Mouse (Mus musculus) common myeloid progenitor, adult 5-6 weeks (primary cell): ENCODE measurements around the gene Stard13. TPM values are rescaled to one million over a fixed set of nuclear protein-coding genes. Genes with fewer than 3 reads are reported as not detected.

Source experiments
- ATAC-seq: replicated peaks from 2 replicates; pipeline ENCODE4 v1.8.0; 2016; ENCODE audit warnings: low read depth, mild to moderate bottlenecking, moderate TSS enrichment, inconsistent platforms; ENCODE audit not compliant: poor library complexity, severe bottlenecking
- total RNA-seq: library from RNA; stranded (forward); fragments of 200-1000, 187-1606 nt; gene quantifications from 2 replicates; pipeline ENCODE4 v1.2.3, GENCODE M21; 2017

Stard13 gene
- total RNA-seq, 1 experiment from 2014 or later = 0.69 TPM

DNA sequence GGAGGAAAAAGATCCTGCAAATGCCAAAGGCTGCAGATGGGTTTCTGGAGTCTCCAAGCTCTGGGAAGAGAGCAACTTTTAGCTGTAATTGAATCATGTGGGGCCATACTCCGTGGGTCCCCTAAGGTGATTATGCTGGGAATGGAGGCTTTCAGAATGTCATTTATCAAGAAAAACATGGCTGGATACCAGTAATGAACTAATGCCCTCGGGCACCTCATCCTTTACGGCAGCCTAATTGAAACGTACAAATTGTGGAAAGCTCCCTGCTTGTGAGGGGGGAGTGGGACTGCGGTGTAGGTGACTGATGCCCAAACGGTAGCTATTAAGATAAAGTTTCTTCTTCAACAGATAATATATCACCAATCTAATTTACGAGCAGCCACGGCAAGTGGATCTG lies 84.1 kb downstream of the Stard13 start:
- no peak for ATAC-seq

DNA sequence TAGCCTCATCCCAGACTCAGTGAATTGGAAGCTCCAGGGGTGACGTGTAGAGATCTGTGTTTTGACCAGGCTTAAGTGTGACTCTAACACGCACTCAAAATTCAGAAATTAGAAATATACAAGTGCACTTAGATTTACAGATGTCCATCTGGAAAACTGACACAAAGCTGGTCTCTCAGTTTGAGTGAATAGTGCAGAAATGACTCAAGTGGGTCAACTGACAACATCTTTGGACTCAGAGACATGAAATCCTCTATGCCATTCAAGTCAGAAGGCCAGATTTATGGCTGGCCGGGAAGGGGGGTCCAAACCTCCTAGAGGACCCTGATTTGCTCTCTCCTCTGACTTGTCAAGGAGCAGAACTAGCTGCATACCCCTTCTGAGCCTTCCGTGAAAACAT lies 85.6 kb downstream of the Stard13 start:
- no peak for ATAC-seq

DNA sequence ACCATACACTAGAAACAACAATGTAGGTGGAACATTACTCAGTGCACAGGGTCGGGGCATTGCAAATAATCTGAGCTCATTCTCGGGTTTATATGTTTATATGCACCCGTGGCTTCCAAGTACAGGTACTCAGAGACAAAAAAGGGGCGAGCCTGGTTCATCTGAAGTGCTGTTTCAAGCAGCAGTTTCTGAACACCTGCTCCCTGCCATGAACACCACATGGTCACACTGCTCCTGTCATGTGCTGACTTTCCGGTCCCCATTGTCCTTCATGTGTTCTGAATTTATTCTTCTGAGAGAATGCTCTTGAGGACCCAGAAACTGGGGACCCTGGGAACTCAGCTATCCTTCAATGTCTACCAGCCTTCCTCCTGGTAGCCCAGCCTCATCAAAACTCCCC lies 87.8 kb downstream of the Stard13 start:
- ATAC-seq = no peak

DNA sequence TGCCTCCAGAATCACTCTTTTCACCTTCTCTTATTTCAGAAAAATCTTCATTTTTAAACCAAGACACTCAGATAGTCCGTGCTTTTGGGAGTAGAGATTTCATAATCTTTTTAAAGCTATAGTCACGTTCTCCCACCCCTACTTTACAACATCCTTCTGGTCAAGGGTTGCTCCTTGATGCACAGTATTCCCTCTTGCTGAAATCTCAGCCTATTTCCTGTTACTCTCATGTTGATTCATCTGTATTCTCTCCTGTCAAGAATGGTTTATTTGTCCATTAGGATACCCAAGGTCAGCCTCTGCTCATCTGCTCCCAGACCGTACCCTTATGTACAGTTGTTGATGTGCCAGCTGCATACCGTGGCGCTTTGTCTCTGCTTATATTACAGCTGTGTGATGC lies 89.7 kb downstream of the Stard13 start:
- no peak for ATAC-seq

DNA sequence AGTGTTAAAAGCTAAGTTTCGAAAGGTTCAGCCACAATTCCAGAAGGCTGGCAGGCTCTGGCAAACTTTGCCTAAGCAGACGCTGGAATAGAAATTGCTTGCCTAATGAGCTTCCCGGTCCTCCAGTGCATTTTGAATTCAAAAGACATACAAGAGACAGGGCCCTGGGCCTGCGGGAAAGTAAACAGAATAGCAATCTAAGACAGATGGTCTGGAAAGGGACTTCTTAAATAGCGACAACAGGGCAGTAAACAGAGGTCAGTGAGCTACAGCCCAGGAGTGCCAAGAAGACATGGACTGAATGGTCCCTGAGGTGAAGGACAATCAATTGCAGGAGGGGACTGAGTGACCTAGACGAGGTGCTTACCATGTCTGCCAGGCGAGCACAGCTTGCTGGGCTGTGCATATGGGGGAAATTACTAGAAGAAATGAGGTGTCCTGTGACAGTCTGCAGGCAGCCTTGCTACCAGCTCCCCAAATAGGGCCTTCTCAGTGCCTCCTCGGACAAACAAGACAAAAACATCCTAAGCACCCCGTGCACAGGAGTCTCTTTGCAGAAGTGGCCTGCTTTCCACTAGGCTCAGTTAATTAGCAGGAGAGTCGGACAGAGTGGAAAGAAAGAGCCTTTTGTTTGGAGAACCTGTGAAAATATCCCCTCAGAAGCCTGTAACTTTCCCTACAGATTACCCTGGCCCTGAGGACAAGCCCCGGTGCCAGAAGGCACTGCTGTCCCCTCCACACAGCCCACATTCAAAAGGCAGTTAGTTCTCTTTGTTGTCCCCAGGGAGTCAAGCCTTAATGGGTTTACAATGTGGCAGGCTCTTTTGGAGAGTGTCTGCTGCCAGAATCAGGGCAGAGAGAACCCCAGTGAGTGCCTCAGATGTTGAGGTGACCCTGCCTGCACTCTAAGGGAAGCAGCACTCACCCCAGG lies 90.7 kb downstream of the Stard13 start:
- ATAC-seq = no peak

DNA sequence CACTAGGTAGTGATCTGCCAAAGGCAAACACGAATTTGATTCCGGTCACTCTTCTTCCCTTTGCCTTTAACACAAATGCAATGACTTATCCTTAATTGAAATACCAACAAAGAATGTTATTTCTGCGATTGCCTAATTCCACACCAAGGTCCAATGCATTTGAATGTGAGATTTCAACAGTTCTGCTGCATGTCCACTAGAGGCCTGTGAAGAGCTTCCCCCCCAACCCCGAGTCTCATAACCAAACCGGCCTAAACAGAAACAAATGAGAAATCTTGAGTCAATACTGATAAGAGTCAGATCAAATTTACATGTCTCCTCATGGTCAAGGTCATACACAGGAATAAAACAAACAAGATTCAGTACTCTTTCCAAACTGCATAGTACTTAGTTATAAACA lies 91.4 kb downstream of the Stard13 start:
- peak; percentile 93 for ATAC-seq

DNA sequence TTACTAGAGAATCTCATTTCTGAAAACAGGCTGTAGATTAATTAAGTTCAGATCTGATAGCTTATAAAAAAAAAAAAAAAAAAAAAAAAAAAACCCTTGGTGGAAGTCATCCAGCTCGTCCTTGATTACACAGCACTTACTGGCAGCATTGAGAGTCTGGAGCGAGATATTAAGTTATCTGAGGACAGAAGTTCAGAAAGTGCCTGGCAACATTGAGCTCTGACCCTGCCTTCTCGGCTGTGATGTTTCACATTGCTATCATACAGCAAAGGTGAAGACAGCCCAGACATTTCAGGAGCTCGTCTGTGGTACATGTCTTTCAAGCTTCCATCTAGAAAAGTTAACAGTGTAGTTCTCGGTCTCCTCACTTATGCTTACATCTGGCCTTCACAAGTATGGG lies 95.7 kb downstream of the Stard13 start:
- no peak for ATAC-seq

DNA sequence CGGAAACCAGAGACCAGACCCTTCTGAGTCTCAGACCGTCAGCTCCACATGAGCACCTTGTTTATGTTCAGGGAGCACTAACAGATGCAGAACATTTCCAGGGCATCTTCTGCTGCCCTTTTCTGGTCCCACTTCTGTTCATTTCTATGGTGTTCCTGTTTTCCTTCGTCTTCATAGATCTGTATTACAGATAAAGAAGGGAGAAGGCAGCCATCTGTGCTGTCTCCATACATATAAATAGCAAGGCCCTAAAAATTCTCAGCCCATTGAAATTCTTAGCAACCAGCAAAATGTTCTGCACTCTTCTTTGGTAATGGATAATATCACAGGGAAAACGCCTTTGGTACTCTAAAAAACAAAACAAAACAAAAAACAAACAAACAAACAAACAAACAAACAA lies 96.3 kb downstream of the Stard13 start:
- ATAC-seq = no peak

DNA sequence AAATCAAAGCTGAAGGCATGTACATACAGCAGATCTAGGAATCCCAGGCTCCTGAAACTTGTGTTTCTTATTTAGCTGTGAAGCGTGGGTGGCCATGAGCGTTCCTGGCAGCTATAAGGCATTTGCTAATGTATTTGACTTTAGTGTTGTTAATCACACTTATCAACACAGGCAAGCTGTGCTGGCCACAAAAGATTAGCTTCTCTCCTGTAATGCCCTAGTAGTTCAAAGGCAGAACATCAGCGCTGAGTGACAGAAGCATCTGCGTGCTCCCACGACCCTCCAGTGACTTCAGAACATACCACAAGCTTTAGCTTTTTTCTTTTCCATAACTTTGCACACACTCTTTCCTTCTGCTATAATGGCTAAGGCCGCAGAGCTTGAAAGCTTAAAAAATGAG lies 97.7 kb downstream of the Stard13 start:
- 0 out of 2 replicates have a peak, but pooled peaks have one; percentile 47 for ATAC-seq

DNA sequence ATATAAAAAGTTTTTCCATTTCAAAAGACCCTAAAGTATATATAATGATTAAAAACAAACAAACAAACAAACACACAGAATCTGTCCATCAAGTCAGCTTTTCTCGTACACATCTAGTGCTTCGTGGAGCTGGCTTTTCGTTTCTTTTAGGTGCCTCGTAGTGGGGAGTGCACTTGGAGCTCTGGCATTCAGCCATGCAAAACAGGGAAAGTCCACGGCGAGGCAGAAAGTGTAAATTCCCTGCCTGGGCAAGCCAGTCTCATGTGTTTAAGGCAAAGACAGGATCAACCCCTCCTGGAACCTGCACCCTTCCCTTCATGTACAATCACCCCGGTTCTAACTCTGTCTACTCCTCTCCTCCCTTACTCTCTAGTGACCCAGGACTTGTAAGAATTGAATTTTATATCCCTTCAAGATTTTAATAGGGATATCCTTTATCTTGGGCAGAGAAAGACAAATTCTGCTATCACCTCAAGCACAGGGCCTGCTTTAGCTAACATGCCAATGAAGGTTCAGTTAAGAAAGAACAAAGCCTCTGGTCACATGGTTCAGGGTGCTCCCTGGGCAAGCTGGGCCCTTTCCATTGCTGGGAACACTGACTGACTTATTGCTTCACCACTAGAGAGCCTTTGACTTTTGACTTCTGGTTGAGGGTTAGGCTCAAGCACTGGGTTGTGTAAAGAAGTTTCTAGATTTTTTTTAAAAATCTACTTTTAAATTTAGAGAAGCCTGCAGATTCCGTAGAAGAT lies 98.4 kb downstream of the Stard13 start:
- no peak for ATAC-seq

DNA sequence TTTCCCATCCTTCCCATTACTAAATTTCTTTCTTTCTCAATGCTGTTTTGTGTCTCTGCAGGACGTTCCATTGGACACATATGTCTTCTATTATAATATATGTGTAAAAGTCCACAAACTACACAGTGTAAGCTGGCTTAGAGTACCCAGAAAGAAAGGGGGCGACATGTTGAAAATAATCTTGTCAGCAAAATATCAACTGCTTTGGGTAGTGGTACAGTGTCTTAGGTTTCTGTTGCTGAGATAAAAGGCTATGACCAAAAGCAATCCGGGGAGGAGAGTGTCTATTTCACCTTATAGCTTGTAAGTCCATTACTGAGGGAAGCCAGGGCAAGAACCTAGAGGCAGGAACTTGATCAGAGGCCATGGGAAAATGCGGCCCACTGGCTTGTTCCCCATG lies 99.4 kb downstream of the Stard13 start:
- ATAC-seq = no peak

DNA sequence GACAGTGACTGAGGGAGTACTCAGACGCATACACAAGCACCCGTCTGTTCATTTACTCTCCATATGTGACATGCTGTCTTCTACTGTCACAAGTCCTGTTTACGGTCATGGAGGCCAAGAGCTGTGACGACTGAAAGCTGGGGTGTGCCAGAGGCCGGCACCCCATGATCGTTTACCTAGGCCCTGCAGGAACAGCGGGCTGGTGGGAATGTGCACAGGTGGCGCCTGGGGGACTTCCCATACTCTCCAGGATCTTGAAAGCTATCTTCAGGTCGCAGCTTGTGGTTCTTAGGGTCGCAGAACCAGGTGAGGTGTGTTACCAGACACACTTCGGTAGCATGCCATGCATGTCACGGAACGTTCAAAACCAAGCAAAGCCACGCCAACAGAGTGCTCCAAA lies 99.9 kb downstream of the Stard13 start:
- ATAC-seq = no peak

DNA sequence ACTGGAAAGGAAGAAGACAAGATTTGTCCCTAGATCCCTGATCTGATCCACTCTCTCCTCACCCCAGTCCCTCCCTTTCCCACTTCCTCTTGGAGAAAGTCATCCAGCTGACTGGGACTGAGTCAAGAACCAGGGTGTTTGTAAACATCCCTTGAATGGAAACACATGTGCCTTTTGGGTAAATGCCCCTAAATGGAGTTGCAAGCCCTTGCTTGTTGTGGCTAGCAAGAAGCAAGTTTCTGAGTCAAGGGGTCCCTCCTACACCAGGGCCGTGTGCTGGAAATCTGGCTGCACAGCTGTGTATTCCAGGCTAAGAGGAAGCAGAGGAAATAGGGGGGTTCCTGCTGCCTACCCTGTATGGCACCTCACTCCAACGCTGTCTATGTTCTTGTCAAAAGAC lies 103.9 kb downstream of the Stard13 start:
- ATAC-seq = no peak

DNA sequence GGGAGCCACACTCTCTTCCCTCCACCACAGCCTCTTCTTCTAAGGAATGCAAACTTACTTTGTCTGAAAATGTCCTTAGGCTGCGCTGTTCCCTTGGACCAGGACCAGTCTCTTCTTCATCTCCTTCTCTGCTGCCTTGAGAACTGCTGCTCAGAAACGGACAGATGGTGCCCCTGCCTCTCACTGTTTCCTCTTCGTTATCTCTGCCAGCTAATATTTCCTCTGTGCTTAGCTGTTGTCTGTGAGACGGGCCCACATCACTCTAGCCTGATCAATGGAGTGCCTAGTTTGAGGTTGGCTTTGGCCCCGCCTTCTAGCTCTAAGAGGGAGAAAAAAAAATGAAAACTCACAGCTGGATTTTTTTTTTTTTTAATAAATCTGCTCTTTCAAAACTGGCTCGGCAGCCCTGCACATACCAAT lies 106.3 kb downstream of the Stard13 start:
- ATAC-seq = peak; percentile 81

DNA sequence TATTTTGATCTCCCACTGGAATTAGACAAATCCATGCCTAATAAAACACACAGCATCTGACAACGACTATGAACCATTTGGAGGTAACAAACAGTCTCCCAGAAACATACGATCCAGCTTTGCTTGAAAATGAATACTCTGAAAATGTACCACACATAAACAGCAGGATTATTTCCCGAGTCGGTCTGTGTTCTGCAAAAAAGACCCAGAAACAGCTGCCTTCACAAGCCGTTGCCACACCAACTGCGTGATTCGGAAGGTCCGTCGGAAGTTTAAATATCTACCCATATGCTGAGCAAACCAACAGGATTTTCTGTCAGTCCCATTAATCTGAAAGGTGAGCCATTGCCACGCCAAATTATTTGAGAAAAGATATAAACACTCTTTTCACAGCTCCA lies 107.0 kb downstream of the Stard13 start:
- ATAC-seq = no peak

DNA sequence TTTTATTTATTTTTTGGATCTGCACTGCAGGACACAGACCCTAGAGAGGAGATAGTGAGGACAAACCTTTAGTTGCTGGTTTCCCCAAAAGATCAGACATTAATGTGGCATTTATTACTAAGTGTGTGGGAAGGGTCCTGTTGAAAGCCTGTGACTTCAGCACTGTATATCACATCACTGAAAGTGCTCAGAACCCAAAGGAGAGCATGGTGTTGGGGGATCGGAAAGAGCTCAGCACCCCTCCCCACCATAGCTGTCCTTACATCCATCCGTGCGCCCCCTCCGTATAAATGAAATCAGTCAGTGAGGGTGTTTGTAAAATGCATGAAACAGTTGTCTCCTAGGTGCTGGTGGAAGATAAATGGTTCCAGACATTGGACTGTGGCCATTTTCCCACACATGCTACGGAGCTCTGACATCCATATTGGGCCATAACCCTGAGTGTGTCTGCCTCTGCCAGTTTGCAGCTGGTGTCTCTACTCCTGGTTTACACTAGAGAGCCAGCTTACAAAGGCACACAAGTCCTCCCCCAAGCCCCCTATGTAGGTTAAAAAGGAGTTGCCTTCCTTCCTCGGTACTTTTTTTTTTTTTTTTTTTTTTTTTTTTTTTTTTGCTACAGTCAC lies 107.5 kb downstream of the Stard13 start:
- no peak for ATAC-seq

DNA sequence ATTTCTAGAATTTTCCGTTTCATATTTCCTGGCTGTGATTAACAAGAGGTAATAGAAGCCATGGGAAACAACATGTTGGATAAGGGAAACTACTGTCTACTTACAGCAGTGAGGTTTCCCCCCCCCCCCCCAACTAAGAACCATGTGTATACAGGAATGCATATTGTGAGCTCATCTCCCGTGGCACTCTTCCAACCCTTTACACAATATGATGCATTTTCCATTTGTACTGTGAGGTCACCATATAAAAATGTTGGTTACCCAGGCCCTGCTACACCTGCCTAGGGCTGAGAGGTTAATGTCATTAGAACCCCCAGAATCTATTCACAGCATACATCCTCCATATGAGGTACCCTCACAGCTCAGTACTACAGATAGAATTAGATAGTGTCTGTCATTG lies 115.8 kb downstream of the Stard13 start:
- no peak for ATAC-seq

DNA sequence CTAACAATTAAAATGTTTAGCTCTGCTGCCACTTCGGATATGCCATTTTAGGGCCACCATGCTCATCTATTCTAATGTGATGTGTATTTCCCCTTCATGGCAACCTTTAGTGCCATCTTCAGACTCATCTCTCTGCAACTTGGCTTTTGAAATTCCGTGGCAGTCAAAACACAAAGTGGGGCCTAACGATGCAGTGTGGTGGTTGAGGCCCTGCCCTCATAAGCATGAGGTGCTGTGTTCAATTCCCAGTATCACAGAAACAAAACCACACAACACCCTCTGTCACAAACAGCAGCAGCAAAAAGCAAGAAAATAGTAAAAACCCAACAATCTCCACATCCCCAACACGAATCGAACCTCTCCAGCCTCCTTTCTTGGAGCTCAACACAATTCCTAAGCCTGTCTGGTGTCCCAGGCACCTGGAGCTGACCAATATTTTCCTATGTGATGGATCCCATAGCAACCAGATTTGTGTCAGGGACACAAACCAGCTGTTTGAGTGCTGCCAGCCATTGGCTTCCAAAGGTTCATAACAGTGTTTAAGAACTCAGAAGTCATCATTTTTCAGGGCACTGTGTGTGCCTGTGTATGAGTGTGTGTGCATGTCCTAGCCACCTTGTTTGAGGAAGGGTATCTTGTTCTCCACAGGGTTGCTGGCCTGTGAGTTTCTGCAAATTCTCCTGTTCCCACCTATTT lies 117.3 kb downstream of the Stard13 start:
- no peak for ATAC-seq

DNA sequence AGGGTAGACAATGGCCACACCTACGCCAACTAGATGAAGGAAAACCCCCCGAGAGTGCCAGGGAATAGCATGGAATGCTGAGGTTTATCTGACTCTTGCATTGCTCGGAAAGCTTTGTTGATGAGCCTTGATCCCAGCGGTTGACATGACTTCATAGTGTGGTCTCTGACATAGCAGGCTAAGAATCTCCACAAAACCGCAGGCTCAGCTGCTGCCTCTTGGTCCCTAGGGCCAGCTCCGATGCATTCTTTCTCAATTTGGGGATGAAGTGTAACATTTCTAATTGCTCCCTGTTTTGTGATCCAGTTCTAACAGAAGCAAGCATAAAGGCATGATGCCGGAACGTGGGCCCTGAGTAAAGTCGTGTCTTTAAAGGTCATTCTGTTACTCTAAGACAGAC lies 120.9 kb downstream of the Stard13 start:
- ATAC-seq = no peak

DNA sequence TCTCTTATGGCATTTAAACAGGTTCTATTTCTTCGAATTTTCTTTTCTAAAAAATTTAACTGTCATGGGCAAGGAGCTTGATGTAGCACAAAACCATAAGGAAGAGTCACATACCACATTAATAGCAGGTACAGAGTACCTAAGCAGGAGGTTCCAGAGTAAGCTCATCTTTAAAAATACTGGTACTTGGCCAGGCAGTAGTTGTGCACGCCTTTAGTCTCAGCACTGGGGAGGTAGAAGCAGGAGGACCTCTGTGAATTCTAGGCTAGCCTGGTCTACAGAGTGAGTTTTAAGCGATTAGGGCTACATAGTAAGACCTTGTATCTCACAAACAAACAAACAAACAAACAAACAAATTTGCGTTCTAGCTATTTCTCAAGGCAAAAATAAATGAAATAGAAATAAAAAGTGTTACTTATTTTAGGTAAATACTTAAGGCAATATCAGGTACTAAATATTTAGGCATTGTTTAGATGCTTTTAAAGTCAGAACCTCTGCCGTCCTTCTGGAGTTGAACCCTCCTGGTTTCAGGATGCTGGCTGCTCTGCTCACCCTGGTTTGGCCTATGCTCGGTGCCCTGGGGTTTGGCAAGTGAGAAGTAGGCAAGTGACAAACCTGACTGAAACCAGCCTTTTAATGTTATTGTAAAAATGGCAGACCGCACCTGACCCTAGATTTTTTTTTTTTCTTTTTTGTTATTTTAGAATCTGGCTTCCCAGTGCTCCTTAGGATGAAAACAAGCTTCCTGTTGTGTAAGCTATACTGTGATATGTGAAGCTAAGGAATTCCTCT lies 122.4 kb downstream of the Stard13 start:
- ATAC-seq = no peak
